Comparison of ENCODE assay signal across 22 mouse cellular contexts in genomic region chr3:106144081-106144480, GRCm38 (mm10). TPM values are rescaled to one million over a fixed set of nuclear protein-coding genes. Genes with fewer than 3 reads are reported as not detected.
DNase-seq lines count a peak whose midpoint lies in the region; ATAC-seq and TF ChIP-seq lines count a peak whose summit lies in the region.
"Had no signal": no experiment of that assay in that cellular context is flagged by ENCODE, and none has a peak within 500 bp of the region (broad histone marks: within the 10 kb centered on the region; RNA-seq: fewer than 3 reads in every experiment).

No protein-coding gene starts in this region.

- no peak overlapping the region for H3K27ac ChIP-seq in heart, embryonic 13.5 days (replicated peaks)
- H3K27ac ChIP-seq in heart, embryonic 12.5 days (ENCODE audit: poor library complexity, severe bottlenecking) = no peak overlapping the region
- no peak overlapping the region for H3K27ac ChIP-seq in liver, embryonic 11.5 days (ENCODE audit: low read depth, low read length)
- H3K27ac ChIP-seq in liver, embryonic 15.5 days (replicated peaks) = no peak overlapping the region
- no peak overlapping the region for H3K27ac ChIP-seq in lung, postnatal 0 days (ENCODE audit: low read length)
- H3K27ac ChIP-seq: heart, embryonic 10.5 days; hindbrain, embryonic 12.5 days; kidney, embryonic 15.5 days; limb, embryonic 12.5 days had no signal

- no peak overlapping the region for H3K9ac ChIP-seq in heart, embryonic 13.5 days
- H3K9ac ChIP-seq in heart, embryonic 12.5 days = no peak overlapping the region
- no peak overlapping the region for H3K9ac ChIP-seq in liver, embryonic 11.5 days (ENCODE audit: low read depth, low read length)
- H3K9ac ChIP-seq in liver, embryonic 15.5 days = no peak overlapping the region
- H3K9ac ChIP-seq in lung, postnatal 0 days (replicated peaks; ENCODE audit: low read depth) = no peak overlapping the region
- H3K9ac ChIP-seq: hindbrain, embryonic 12.5 days; kidney, embryonic 15.5 days; limb, embryonic 12.5 days; lung, embryonic 14.5 days had no signal

- H3K27me3 ChIP-seq in heart, embryonic 13.5 days (replicated peaks) = no peaks in the 10 kb centered on the region
- no peaks in the 10 kb centered on the region for H3K27me3 ChIP-seq in heart, embryonic 12.5 days (replicated peaks)
- H3K27me3 ChIP-seq in liver, embryonic 11.5 days (replicated peaks; ENCODE audit: control insufficient read depth, insufficient read depth, low read length) = no peaks in the 10 kb centered on the region
- H3K27me3 ChIP-seq in liver, embryonic 15.5 days = no peaks in the 10 kb centered on the region
- H3K27me3 ChIP-seq in lung, postnatal 0 days (replicated peaks; ENCODE audit: insufficient read depth, low read length) = no peaks in the 10 kb centered on the region
- H3K27me3 ChIP-seq: hindbrain, embryonic 12.5 days; kidney, embryonic 15.5 days; limb, embryonic 12.5 days had no signal

- no peak for DNase-seq in liver, embryonic 11.5 days (ENCODE audit: low spot score)
- DNase-seq in liver = no peak
- no peak for DNase-seq in lung, postnatal 0 days (ENCODE audit: low spot score)
- DNase-seq: cerebellum, adult 8-10 months; lung, embryonic 14.5 days; lung, postnatal 4 days; retina, postnatal 1 day; thymus, postnatal 25 days had no signal

- H3K36me3 ChIP-seq in heart, embryonic 13.5 days = no peaks in the 10 kb centered on the region
- H3K36me3 ChIP-seq in heart, embryonic 12.5 days = no peaks in the 10 kb centered on the region
- no peaks in the 10 kb centered on the region for H3K36me3 ChIP-seq in liver, embryonic 11.5 days (ENCODE audit: control insufficient read depth, insufficient read depth, low read length)
- no peaks in the 10 kb centered on the region for H3K36me3 ChIP-seq in liver, embryonic 15.5 days (replicated peaks)
- no peaks in the 10 kb centered on the region for H3K36me3 ChIP-seq in lung, postnatal 0 days (ENCODE audit: insufficient read depth, low read length)
- H3K36me3 ChIP-seq: heart, embryonic 10.5 days; hindbrain, embryonic 12.5 days; kidney, embryonic 15.5 days; limb, embryonic 12.5 days had no signal

- no peaks in the 10 kb centered on the region for H3K4me1 ChIP-seq in heart, embryonic 13.5 days
- no peaks in the 10 kb centered on the region for H3K4me1 ChIP-seq in heart, embryonic 12.5 days (replicated peaks)
- H3K4me1 ChIP-seq in liver, embryonic 11.5 days (replicated peaks; ENCODE audit: control insufficient read depth, insufficient read depth, low read length) = no peaks in the 10 kb centered on the region
- H3K4me1 ChIP-seq in liver, embryonic 15.5 days (replicated peaks) = no peaks in the 10 kb centered on the region
- H3K4me1 ChIP-seq in lung, postnatal 0 days (ENCODE audit: insufficient read depth, low read depth, low read length) = no peaks in the 10 kb centered on the region
- H3K4me1 ChIP-seq: heart, embryonic 10.5 days; hindbrain, embryonic 12.5 days; kidney, embryonic 15.5 days; limb, embryonic 12.5 days had no signal

- no peak overlapping the region for H3K4me3 ChIP-seq in heart, embryonic 13.5 days
- H3K4me3 ChIP-seq in heart, embryonic 12.5 days = no peak overlapping the region
- no peak overlapping the region for H3K4me3 ChIP-seq in liver, embryonic 11.5 days (ENCODE audit: low read depth, low read length)
- H3K4me3 ChIP-seq in liver, embryonic 15.5 days (replicated peaks) = no peak overlapping the region
- H3K4me3 ChIP-seq in lung, postnatal 0 days (ENCODE audit: low read depth, low read length) = no peak overlapping the region
- H3K4me3 ChIP-seq: heart, embryonic 10.5 days; hindbrain, embryonic 12.5 days; kidney, embryonic 15.5 days; limb, embryonic 12.5 days had no signal

- TF ChIP-seq EP300 in lung, postnatal 0 days (IDR thresholded peaks at IDR 0.05) = no peak

- no peak for TF ChIP-seq CTCF in lung, postnatal 0 days (IDR thresholded peaks at IDR 0.05)

- H3K4me2 ChIP-seq in heart, embryonic 13.5 days = no peak overlapping the region
- no peak overlapping the region for H3K4me2 ChIP-seq in heart, embryonic 12.5 days
- no peak overlapping the region for H3K4me2 ChIP-seq in liver, embryonic 11.5 days
- H3K4me2 ChIP-seq in liver, embryonic 15.5 days = no peak overlapping the region
- H3K4me2 ChIP-seq in lung, postnatal 0 days (replicated peaks; ENCODE audit: low read depth, low read length) = no peak overlapping the region
- H3K4me2 ChIP-seq: hindbrain, embryonic 12.5 days; kidney, embryonic 15.5 days; limb, embryonic 12.5 days; lung, embryonic 14.5 days had no signal

- peak; percentile 49; the same call in 1 of the 2 replicates for ATAC-seq in heart, embryonic 13.5 days (ENCODE audit: extremely low read depth, insufficient number of reproducible peaks, low FRiP score, low TSS enrichment)
- no peak for ATAC-seq in heart, embryonic 12.5 days (ENCODE audit: insufficient number of reproducible peaks, low FRiP score)
- ATAC-seq in liver, embryonic 11.5 days (replicated peaks; ENCODE audit: low FRiP score) = peak; percentile 46
- ATAC-seq in erythroid progenitor cell, adult 5-6 weeks (replicated peaks; ENCODE audit: low FRiP score, poor library complexity, severe bottlenecking) = peak; percentile 30; the same call in 1 of the 2 replicates
- ATAC-seq in liver, embryonic 15.5 days (ENCODE audit: insufficient read depth) = 0 out of 2 replicates have a peak, but pooled peaks have one; percentile 9
- no peak for ATAC-seq in lung, postnatal 0 days
- ATAC-seq: intestine, embryonic 16.5 days had no signal

- peaks cover 22% of the 10 kb centered on the region for H3K9me3 ChIP-seq in heart, embryonic 13.5 days
- peaks cover 28% of the 10 kb centered on the region for H3K9me3 ChIP-seq in heart, embryonic 12.5 days (replicated peaks)
- peaks cover 10% of the 10 kb centered on the region for H3K9me3 ChIP-seq in liver, embryonic 11.5 days (ENCODE audit: control insufficient read depth, low read length)
- peaks cover 18% of the 10 kb centered on the region; the same call in 1 of the 2 replicates for H3K9me3 ChIP-seq in liver, embryonic 15.5 days (replicated peaks)
- no peaks in the 10 kb centered on the region for H3K9me3 ChIP-seq in lung, postnatal 0 days (ENCODE audit: low read length)

- 80% methylated on average over 10 of the region's 10 CpGs for WGBS in heart, embryonic 13.5 days
- WGBS in heart, embryonic 12.5 days = 79% methylated on average over 10 of the region's 10 CpGs
- 84% methylated on average over 10 of the region's 10 CpGs for WGBS in liver, embryonic 11.5 days
- WGBS in liver, embryonic 15.5 days (ENCODE audit: insufficient replicate concordance) = 70% methylated on average over 10 of the region's 10 CpGs
- WGBS in lung, postnatal 0 days = 82% methylated on average over 10 of the region's 10 CpGs

RNA-seq across cellular contexts. Expression of gene Chil3, which starts 23.3 kb away (rescaled TPM):
- not detected in 2 replicates for polyA plus RNA-seq in heart, embryonic 13.5 days (2015; fragmentation: Nextera tagmentation; extraction: Ambion mirVana)
- not detected in 2 replicates for polyA plus RNA-seq in heart, embryonic 12.5 days (2016; fragmentation: Nextera tagmentation; extraction: Ambion mirVana)
- not detected in 2 replicates for polyA plus RNA-seq in liver, embryonic 11.5 days (2014; fragmentation: Nextera tagmentation; extraction: Ambion mirVana)
- 518 and 559 TPM in 2 replicates for total RNA-seq in erythroid progenitor cell, adult 5-6 weeks (2015; ENCODE audit: low replicate concordance)
- 252 and 257 TPM in 2 replicates for total RNA-seq in erythroid progenitor cell, adult 5-6 weeks (2017; ENCODE audit: low replicate concordance)
- polyA plus RNA-seq in liver, embryonic 15.5 days (2015; fragmentation: Nextera tagmentation; extraction: Ambion mirVana) = 12.1 and 24.7 TPM in 2 replicates
- 19.2 and 19.4 TPM in 2 replicates for polyA plus RNA-seq in lung, postnatal 0 days (2015; fragmentation: Nextera tagmentation; extraction: Ambion mirVana)
- total RNA-seq: gastrocnemius, adult 18-20 months had no signal
- polyA plus RNA-seq: C2C12; heart, embryonic 10.5 days; hindbrain, embryonic 12.5 days; limb, embryonic 12.5 days; lung, embryonic 14.5 days had no signal

RNA-seq across cellular contexts. Expression of gene Chia1, which starts 31.1 kb away (rescaled TPM):
- 0.11 and 0.31 TPM in 2 replicates for polyA plus RNA-seq in heart, embryonic 13.5 days (2015; fragmentation: Nextera tagmentation; extraction: Ambion mirVana)
- 0.13 and 0.18 TPM in 2 replicates for polyA plus RNA-seq in heart, embryonic 12.5 days (2016; fragmentation: Nextera tagmentation; extraction: Ambion mirVana)
- polyA plus RNA-seq in liver, embryonic 11.5 days (2014; fragmentation: Nextera tagmentation; extraction: Ambion mirVana) = not detected in 2 replicates
- not detected in 2 replicates for total RNA-seq in erythroid progenitor cell, adult 5-6 weeks (2015; ENCODE audit: low replicate concordance)
- not detected in 2 replicates for total RNA-seq in erythroid progenitor cell, adult 5-6 weeks (2017; ENCODE audit: low replicate concordance)
- polyA plus RNA-seq in liver, embryonic 15.5 days (2015; fragmentation: Nextera tagmentation; extraction: Ambion mirVana) = not detected in 2 replicates
- 47.1 and 69.6 TPM in 2 replicates for polyA plus RNA-seq in lung, postnatal 0 days (2015; fragmentation: Nextera tagmentation; extraction: Ambion mirVana)
- total RNA-seq: adrenal gland, adult 18-20 months; common myeloid progenitor, adult 5-6 weeks; gastrocnemius, postnatal 4 days had no signal
- polyA plus RNA-seq: C2C12; intestine, embryonic 16.5 days; kidney, embryonic 15.5 days; limb, embryonic 12.5 days had no signal

Comparison
In these comparisons a context has a peak if more than half of its experiments do, and no peak if none do; other contexts are left out.
1. ATAC-seq: peak in heart, embryonic 13.5 days (single experiment), liver, embryonic 11.5 days (single experiment), erythroid progenitor cell, adult 5-6 weeks (single experiment) and liver, embryonic 15.5 days (single experiment); none in heart, embryonic 12.5 days (single experiment) and lung, postnatal 0 days (single experiment).
2. RNA of gene Chil3, which starts 23.3 kb away (polyA plus RNA-seq): 19.2 to 19.4 TPM in lung, postnatal 0 days and 12.1 to 24.7 TPM in liver, embryonic 15.5 days; not detected in heart, embryonic 12.5 days, not detected in heart, embryonic 13.5 days and not detected in liver, embryonic 11.5 days; every median in the first group is over 10 times any median in the second.
3. RNA of gene Chia1, which starts 31.1 kb away (polyA plus RNA-seq): 47.1 to 69.6 TPM in lung, postnatal 0 days; 0.11 to 0.31 TPM in heart, embryonic 13.5 days, 0.13 to 0.18 TPM in heart, embryonic 12.5 days, not detected in liver, embryonic 11.5 days and not detected in liver, embryonic 15.5 days; every median in the first group is over 10 times any median in the second.